Mouse (Mus musculus) embryonic fibroblast, embryonic 13.5 days (primary cell): ENCODE measurements around the gene A4galt. TPM values are rescaled to one million over a fixed set of nuclear protein-coding genes. Genes with fewer than 3 reads are reported as not detected.

ENCODE experiments used
- H3K27ac ChIP-seq: 2 replicates; pipeline ENCODE4 v1.5.1; 2012; ENCODE audit warnings: low read length, control low read depth, inconsistent platforms; ENCODE audit not compliant: insufficient read depth
- H3K4me1 ChIP-seq: 2 replicates; pipeline ENCODE4 v1.6.1; 2011; ENCODE audit warnings: low read length; ENCODE audit not compliant: control insufficient read depth, insufficient read depth
- H3K4me3 ChIP-seq: 2 replicates; pipeline ENCODE4 v1.5.1; 2011; ENCODE audit warnings: mild to moderate bottlenecking, control low read depth, low read length; ENCODE audit not compliant: insufficient read depth
- CTCF ChIP-seq: IDR thresholded peaks from 2 replicates; pipeline ENCODE4 v1.5.1; 2011; ENCODE audit warnings: mild to moderate bottlenecking, control low read depth, low read length, moderate library complexity, borderline replicate concordance; ENCODE audit not compliant: insufficient read depth
- POLR2A ChIP-seq: IDR thresholded peaks from 2 replicates; pipeline ENCODE4 v1.6.1; 2011; ENCODE audit warnings: low read depth, mild to moderate bottlenecking, control low read depth, low read length, moderate library complexity
- polyA plus RNA-seq: library from polyadenylated mRNA; stranded (reverse); fragments of >200 nt; gene quantifications from 2 replicates; pipeline ENCODE4 v1.2.4, GENCODE M21; 2011; ENCODE audit warnings: low read depth; ENCODE audit not compliant: missing spikeins, insufficient read length

The A4galt gene
- polyA plus RNA-seq, result 10.5 and 14.0 TPM in 2 replicates

GRCm38 (mm10) chr15:83251176-83252004 lies at the start of gene A4galt:
Gene A4galt, minus strand, starts transcription at chr15:83251774.
- H3K27ac ChIP-seq, result no peak within 1 kb of the TSS
- peak within 1 kb of the TSS; percentile 55 for H3K4me3 ChIP-seq
- no peaks in the 10 kb centered on the region for H3K4me1 ChIP-seq
- peak; percentile 68 for TF ChIP-seq POLR2A
- no peak for TF ChIP-seq CTCF

DNA sequence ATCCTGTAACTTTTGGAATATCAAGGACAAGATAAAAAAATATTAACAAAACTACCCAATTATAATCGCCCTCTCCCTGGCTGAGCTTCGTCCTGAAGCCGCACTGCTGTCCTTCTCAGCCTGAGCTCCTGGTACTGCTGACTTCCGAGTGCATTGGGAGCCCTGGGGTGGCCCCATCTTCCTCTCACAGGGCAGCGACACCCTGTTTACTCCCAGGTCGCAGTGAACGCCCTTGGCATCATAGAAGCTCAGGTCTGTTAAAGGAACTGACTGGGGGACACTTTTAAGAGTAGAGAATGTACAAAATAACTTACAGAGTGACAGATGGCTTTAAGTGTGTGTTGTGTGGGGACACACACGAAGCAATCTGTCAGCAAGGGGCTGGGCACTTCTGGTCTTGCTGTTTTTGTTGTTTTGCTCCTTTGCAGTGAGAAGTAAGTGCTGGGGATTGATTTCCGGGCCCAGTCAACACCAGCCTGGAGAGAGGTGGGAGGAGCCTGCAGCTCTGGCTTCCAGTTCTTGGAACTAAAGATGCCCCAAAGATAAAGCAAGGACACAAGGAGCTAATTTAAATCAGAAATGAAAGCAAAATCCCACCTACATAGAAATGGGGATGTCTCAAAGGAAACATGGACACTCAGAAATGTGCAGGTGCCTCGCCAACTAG lies 48.5 kb upstream of the A4galt start:
- TF ChIP-seq CTCF (no peak), POLR2A (no peak)
- H3K4me3 ChIP-seq, result no peak overlapping the region
- H3K4me1 ChIP-seq, result no peaks in the 10 kb centered on the region
- no peak overlapping the region for H3K27ac ChIP-seq

GRCm38 (mm10) chr15:83299450-83299849 lies 47.9 kb upstream of the A4galt start:
- TF ChIP-seq CTCF, result no peak
- TF ChIP-seq POLR2A, result no peak
- Histone ChIP-seq H3K4me3 (no peak overlapping the region), H3K27ac (no peak overlapping the region), H3K4me1 (no peaks in the 10 kb centered on the region)

- H3K27ac ChIP-seq, result no peak overlapping the region
- no peaks in the 10 kb centered on the region for H3K4me1 ChIP-seq
- no peak overlapping the region for H3K4me3 ChIP-seq
- no peak for TF ChIP-seq CTCF
- TF ChIP-seq POLR2A, result no peak
Measured at GRCm38 (mm10) chr15:83298810-83299209, 47.2 kb upstream of the A4galt start.

GRCm38 (mm10) chr15:83298313-83298712 lies 46.7 kb upstream of the A4galt start:
- no peak overlapping the region for H3K27ac ChIP-seq
- TF ChIP-seq POLR2A, result no peak
- no peak for TF ChIP-seq CTCF
- no peak overlapping the region for H3K4me3 ChIP-seq
- no peaks in the 10 kb centered on the region for H3K4me1 ChIP-seq

DNA sequence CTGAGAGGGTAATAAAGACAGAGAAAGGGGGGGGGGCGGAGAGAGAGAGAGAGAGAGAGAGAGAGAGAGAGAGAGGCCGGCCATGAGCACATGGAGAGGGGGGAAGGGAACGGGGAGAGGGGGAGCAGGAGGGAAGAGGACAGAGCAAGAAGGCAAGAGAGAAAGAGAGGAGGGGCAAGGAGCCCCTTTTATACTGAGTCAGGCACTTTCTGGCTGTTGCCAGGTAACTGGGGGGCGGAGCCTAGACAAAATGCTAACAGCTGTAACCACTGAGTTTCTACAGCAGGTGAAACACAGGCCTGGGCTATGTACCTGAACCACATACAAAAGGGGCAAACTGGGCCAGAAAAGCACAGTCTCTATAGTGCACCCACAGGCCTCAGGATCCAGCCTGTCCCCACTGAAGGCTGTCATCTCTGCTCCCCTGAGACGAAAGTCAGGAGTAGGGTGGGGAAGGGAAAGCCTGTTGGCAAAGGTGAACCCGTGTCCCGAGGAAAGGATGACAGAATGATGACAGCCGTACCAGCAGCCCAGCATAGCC lies 45.3 kb upstream of the A4galt start:
- Histone ChIP-seq H3K4me1 (no peaks in the 10 kb centered on the region), H3K4me3 (no peak overlapping the region), H3K27ac (no peak overlapping the region)
- TF ChIP-seq POLR2A (no peak), CTCF (no peak)

GRCm38 (mm10) chr15:83296050-83296449 lies 44.5 kb upstream of the A4galt start:
- H3K27ac ChIP-seq, result no peak overlapping the region
- TF ChIP-seq POLR2A (no peak), CTCF (no peak)
- H3K4me1 ChIP-seq, result no peaks in the 10 kb centered on the region
- H3K4me3 ChIP-seq, result no peak overlapping the region

DNA sequence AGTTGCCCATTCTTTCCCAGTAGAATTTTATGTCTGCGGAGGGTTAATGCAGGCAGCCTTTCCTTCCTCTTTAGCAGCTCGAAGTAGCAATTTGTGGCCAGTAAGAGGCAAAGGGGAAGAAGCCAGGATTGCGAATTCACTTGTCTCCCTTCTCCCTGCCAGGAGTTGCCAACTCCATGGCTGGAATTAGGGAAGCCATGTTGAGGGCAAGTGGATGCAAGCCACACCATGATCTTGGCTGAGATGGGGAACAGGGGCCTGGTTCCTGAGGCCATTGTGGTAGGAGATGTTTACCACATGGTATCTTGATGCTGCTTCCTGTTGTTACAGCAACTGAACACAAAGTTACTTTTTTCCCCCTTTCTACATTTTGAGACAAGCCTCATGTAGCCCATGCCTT lies 43.4 kb upstream of the A4galt start:
- no peaks in the 10 kb centered on the region for H3K4me1 ChIP-seq
- H3K4me3 ChIP-seq, result no peak overlapping the region
- TF ChIP-seq CTCF, result no peak
- TF ChIP-seq POLR2A, result no peak
- no peak overlapping the region for H3K27ac ChIP-seq

DNA sequence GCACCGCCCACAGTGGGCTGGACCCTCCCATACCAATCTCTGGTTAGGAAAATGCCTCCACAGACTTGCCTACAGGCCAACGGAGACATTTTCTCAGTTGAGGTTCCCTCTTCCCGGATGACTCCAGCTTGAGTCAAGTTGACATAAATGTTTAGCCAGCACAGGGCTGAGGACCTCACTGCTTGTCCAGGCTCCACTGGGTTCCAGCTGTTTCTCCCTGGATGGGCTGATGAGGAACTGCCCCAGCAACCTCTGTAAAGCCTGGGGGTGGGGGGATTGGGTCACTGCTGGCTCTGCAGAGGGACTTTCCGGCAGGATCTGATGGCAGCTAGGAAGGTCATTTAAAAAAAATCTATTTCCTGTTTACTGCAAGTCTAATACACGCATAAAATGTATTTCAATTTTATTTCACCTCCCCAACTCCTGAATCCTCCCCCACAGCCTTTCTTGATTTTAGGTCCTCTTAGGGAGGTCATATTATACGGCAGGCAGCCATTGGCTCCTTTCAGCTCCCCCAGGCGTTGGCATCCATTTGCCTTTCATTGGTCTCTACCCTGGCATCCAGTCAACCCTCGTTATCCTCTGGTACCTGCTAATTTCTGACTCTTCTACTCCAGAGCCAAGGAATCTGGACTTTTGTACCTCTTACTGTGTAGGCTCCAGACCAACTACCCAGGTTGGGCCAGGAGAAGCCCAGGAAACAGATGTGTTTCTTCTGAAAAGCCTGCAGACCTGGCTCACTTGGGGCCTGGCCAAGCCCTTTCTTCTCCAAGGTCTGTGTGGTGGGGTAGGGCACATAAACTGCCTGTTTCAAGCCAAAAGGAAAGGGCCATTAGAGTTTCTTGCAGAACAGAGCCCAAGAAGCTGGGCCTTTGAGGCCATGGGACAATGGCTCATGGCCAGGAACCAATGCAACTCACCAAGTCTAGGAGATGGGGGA lies 42.4 kb upstream of the A4galt start:
- TF ChIP-seq CTCF, result no peak
- no peak for TF ChIP-seq POLR2A
- H3K4me1 ChIP-seq, result no peaks in the 10 kb centered on the region
- no peak overlapping the region for H3K4me3 ChIP-seq
- H3K27ac ChIP-seq, result peak overlapping the region; percentile 59; the same call in 1 of the 2 replicates
